Mouse (Mus musculus): Measurements from ENCODE around the gene Ak1. TPM values are rescaled to one million over a fixed set of nuclear protein-coding genes. Genes with fewer than 3 reads are reported as not detected.
A peak's percentile ranks its signal among the peaks of the same experiment; 100 is the strongest.

Ak1 gene
- polyA plus RNA-seq, 1 experiment from 2014 or later = 68.9 TPM

GRCm38 (mm10) chr2:32586871-32587351, 34.6 kb upstream of the Ak1 start, which contains the start of gene St6galnac4:
Gene St6galnac4 (plus strand): TSS chr2:32587095.
- Histone ChIP-seq H3K4me3 (peak within 1 kb of the TSS; percentile 54), H3K9ac (peak within 1 kb of the TSS; percentile 82), H3K27ac (peak within 1 kb of the TSS; percentile 62; the same call in 1 of the 2 replicates), H3K36me3 (no peaks in the 10 kb centered on the region), H3K27me3 (peaks cover 14% of the 10 kb centered on the region; the same call in 1 of the 2 replicates), H3K4me1 (replicated peaks) (peaks cover 44% of the 10 kb centered on the region), H3K9me3 (no peaks in the 10 kb centered on the region), H3K4me2 (peak within 1 kb of the TSS; percentile 62)
- peak; percentile 68 for ATAC-seq (ENCODE audit: low FRiP score)
- under 1% methylated on average over 38 of the region's 38 CpGs for WGBS

DNA sequence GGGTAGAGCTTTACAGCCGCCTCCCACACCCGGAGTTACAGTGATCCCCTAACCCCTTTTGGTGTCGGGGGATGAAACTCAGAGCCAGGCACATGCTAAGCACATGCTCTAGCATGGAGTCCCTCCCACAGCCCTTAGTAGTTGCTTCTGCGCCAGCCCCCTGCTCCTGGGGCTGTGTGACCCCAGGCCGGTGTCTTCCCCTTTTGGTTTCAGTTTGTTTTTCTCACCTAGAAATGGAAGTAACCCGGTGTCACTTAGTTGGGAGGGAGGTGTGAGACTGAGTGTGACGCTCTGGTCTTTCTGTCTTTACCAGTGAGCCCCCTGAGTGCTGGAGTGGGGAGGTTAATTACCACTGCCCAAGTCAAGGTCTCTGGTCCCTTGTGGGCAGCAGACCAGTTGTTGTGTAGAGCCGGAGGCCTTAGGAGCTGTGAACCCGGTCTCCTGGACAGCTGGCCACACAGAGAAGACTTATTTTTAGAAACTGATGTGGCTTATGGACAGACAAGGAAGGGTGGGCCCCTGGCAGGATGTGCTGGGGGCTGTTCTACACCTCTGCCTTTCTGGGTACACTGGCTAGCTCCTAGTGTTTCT, 33.7 kb upstream of the Ak1 start:
- peak overlapping the region; percentile 54 for H3K4me3 ChIP-seq
- H3K9me3 ChIP-seq = no peaks in the 10 kb centered on the region
- WGBS = 55% methylated on average over 9 of the region's 9 CpGs
- ATAC-seq (ENCODE audit: low FRiP score) = 0 out of 2 replicates have a peak, but pooled peaks have one; percentile 1
- H3K27me3 ChIP-seq = peaks cover 13% of the 10 kb centered on the region; the same call in 1 of the 2 replicates
- H3K4me2 ChIP-seq = peak overlapping the region; percentile 62
- peak overlapping the region; percentile 82 for H3K9ac ChIP-seq
- H3K4me1 ChIP-seq (replicated peaks) = peaks cover 43% of the 10 kb centered on the region
- no peak overlapping the region for H3K27ac ChIP-seq
- no peaks in the 10 kb centered on the region for H3K36me3 ChIP-seq

DNA sequence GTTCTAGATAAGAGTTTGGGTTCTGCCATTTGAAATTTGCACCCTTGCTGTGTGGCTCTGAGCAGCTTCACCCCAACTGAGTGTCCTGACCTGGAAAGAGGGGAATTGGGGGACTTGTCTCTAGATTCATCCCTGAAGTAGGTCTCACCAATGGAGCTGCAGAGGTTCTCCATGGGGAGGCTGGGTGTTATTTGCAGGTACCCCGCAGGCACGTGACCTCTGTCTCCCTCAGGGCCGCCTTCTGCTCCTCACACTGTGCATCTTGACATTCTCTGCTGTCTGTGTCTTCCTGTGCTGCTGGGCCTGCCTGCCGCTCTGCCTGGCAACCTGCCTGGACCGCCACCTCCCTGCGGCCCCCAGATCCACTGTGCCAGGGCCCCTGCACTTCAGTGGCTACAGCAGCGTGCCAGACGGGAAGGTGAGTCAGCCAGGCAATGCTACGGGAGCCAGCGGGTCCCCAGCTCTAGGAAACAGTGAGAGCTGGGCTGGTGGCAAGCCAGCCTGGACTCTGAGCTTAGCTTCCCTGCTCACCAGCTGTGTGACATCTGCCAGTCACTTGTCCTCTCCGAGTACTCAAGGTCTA, 32.3 kb upstream of the Ak1 start:
- no peak for ATAC-seq (ENCODE audit: low FRiP score)
- peak overlapping the region; percentile 30 for H3K27ac ChIP-seq

GRCm38 (mm10) chr2:32590224-32590623, 31.3 kb upstream of the Ak1 start:
- WGBS = 81% methylated on average over 10 of the region's 10 CpGs
- no peak for ATAC-seq (ENCODE audit: low FRiP score)

More for the DNA sequence above, 32.3 kb upstream of the Ak1 start:
- Histone ChIP-seq H3K9ac (no peak overlapping the region; the same call in 1 of the 2 replicates), H3K4me2 (no peak overlapping the region), H3K27me3 (peaks cover 10% of the 10 kb centered on the region; the same call in 1 of the 2 replicates), H3K36me3 (peaks cover 5% of the 10 kb centered on the region), H3K4me3 (no peak overlapping the region), H3K9me3 (no peaks in the 10 kb centered on the region), H3K4me1 (replicated peaks) (peaks cover 37% of the 10 kb centered on the region)
- 73% methylated on average over 11 of the region's 11 CpGs for WGBS

GRCm38 (mm10) chr2:32591249-32591648, 30.3 kb upstream of the Ak1 start:
- H3K9me3 ChIP-seq = no peaks in the 10 kb centered on the region
- H3K4me3 ChIP-seq = no peak overlapping the region
- H3K27me3 ChIP-seq = 0 out of 2 replicates have a peak, but pooled peaks cover 4% of the 10 kb centered on the region
- peaks cover 37% of the 10 kb centered on the region for H3K4me1 ChIP-seq (replicated peaks)
- H3K36me3 ChIP-seq = peaks cover 18% of the 10 kb centered on the region
- H3K27ac ChIP-seq = no peak overlapping the region
- ATAC-seq (ENCODE audit: low FRiP score) = no peak
- no peak overlapping the region for H3K4me2 ChIP-seq
- WGBS = 77% methylated on average over 6 of the region's 6 CpGs
- H3K9ac ChIP-seq = no peak overlapping the region

More at GRCm38 (mm10) chr2:32590224-32590623, 31.3 kb upstream of the Ak1 start:
- peaks cover 12% of the 10 kb centered on the region for H3K36me3 ChIP-seq
- no peak overlapping the region for H3K9ac ChIP-seq
- H3K4me3 ChIP-seq = no peak overlapping the region
- peaks cover 8% of the 10 kb centered on the region; the same call in 1 of the 2 replicates for H3K27me3 ChIP-seq
- H3K4me2 ChIP-seq = no peak overlapping the region
- H3K4me1 ChIP-seq (replicated peaks) = peaks cover 37% of the 10 kb centered on the region
- H3K9me3 ChIP-seq = no peaks in the 10 kb centered on the region
- H3K27ac ChIP-seq = no peak overlapping the region

GRCm38 (mm10) chr2:32596725-32597124, 24.8 kb upstream of the Ak1 start:
- Histone ChIP-seq H3K36me3 (peaks cover 23% of the 10 kb centered on the region), H3K9ac (no peak overlapping the region), H3K4me1 (replicated peaks) (0 out of 2 replicates have a peak, but pooled peaks cover 4% of the 10 kb centered on the region), H3K4me3 (no peak overlapping the region), H3K27me3 (no peaks in the 10 kb centered on the region), H3K9me3 (no peaks in the 10 kb centered on the region), H3K27ac (no peak overlapping the region), H3K4me2 (no peak overlapping the region)
- ATAC-seq (ENCODE audit: low FRiP score) = no peak
- WGBS = 74% methylated on average over 13 of the region's 13 CpGs

- H3K36me3 ChIP-seq = peaks cover 23% of the 10 kb centered on the region
- no peak overlapping the region for H3K4me2 ChIP-seq
- H3K4me3 ChIP-seq = no peak overlapping the region
- no peak for ATAC-seq (ENCODE audit: low FRiP score)
- H3K27ac ChIP-seq = no peak overlapping the region
- H3K9ac ChIP-seq = no peak overlapping the region
- H3K4me1 ChIP-seq (replicated peaks) = 0 out of 2 replicates have a peak, but pooled peaks cover 4% of the 10 kb centered on the region
- H3K27me3 ChIP-seq = no peaks in the 10 kb centered on the region
- no peaks in the 10 kb centered on the region for H3K9me3 ChIP-seq
- WGBS = 90% methylated on average over 5 of the region's 5 CpGs
Measured at GRCm38 (mm10) chr2:32597248-32597647, 24.3 kb upstream of the Ak1 start.

GRCm38 (mm10) chr2:32597699-32598098, 23.9 kb upstream of the Ak1 start:
- peaks cover 23% of the 10 kb centered on the region for H3K36me3 ChIP-seq
- no peak for ATAC-seq (ENCODE audit: low FRiP score)
- 0 out of 2 replicates have a peak, but pooled peaks cover 6% of the 10 kb centered on the region for H3K4me1 ChIP-seq (replicated peaks)
- no peaks in the 10 kb centered on the region for H3K9me3 ChIP-seq
- WGBS = 88% methylated on average over 5 of the region's 5 CpGs
- no peaks in the 10 kb centered on the region for H3K27me3 ChIP-seq
- H3K4me2 ChIP-seq = no peak overlapping the region
- H3K4me3 ChIP-seq = no peak overlapping the region
- H3K27ac ChIP-seq = no peak overlapping the region
- 0 out of 2 replicates have a peak overlapping the region, but pooled peaks have one; percentile 19 for H3K9ac ChIP-seq

- H3K9me3 ChIP-seq = no peaks in the 10 kb centered on the region
- H3K4me1 ChIP-seq (replicated peaks) = 0 out of 2 replicates have a peak, but pooled peaks cover 8% of the 10 kb centered on the region
- H3K4me2 ChIP-seq = no peak overlapping the region
- peaks cover 23% of the 10 kb centered on the region for H3K36me3 ChIP-seq
- H3K27ac ChIP-seq = no peak overlapping the region
- no peaks in the 10 kb centered on the region for H3K27me3 ChIP-seq
- no peak overlapping the region for H3K9ac ChIP-seq
- 86% methylated on average over 8 of the region's 8 CpGs for WGBS
- H3K4me3 ChIP-seq = no peak overlapping the region
- no peak for ATAC-seq (ENCODE audit: low FRiP score)
Measured at GRCm38 (mm10) chr2:32598506-32598905, 23.1 kb upstream of the Ak1 start.

GRCm38 (mm10) chr2:32599409-32599808, 22.1 kb upstream of the Ak1 start, which contains the start of gene St6galnac6:
Gene St6galnac6 (plus strand): TSS chr2:32599709.
- Histone ChIP-seq H3K36me3 (peaks cover 17% of the 10 kb centered on the region), H3K9ac (no peak within 1 kb of the TSS), H3K27ac (no peak within 1 kb of the TSS), H3K27me3 (no peaks in the 10 kb centered on the region), H3K9me3 (no peaks in the 10 kb centered on the region), H3K4me3 (no peak within 1 kb of the TSS), H3K4me2 (no peak within 1 kb of the TSS), H3K4me1 (replicated peaks) (0 out of 2 replicates have a peak, but pooled peaks cover 8% of the 10 kb centered on the region)
- 93% methylated on average over 3 of the region's 3 CpGs for WGBS
- ATAC-seq (ENCODE audit: low FRiP score) = no peak

GRCm38 (mm10) chr2:32601417-32602065, 20.0 kb upstream of the Ak1 start:
- ATAC-seq (ENCODE audit: low FRiP score) = no peak
- 41% methylated on average over 8 of the region's 8 CpGs for WGBS
- Histone ChIP-seq H3K4me1 (replicated peaks) (0 out of 2 replicates have a peak, but pooled peaks cover 8% of the 10 kb centered on the region), H3K4me3 (no peak overlapping the region), H3K27me3 (0 out of 2 replicates have a peak, but pooled peaks cover 5% of the 10 kb centered on the region), H3K4me2 (no peak overlapping the region), H3K36me3 (peaks cover 5% of the 10 kb centered on the region; the same call in 1 of the 2 replicates), H3K9ac (0 out of 2 replicates have a peak overlapping the region, but pooled peaks have one; percentile 46), H3K9me3 (no peaks in the 10 kb centered on the region), H3K27ac (no peak overlapping the region)

GRCm38 (mm10) chr2:32602600-32603054, 18.9 kb upstream of the Ak1 start:
- H3K4me3 ChIP-seq = peak overlapping the region; percentile 18; the same call in 1 of the 2 replicates
- no peak overlapping the region for H3K27ac ChIP-seq
- ATAC-seq (ENCODE audit: low FRiP score) = no peak
- H3K36me3 ChIP-seq = no peaks in the 10 kb centered on the region; the same call in 1 of the 2 replicates
- under 1% methylated on average over 11 of the region's 11 CpGs for WGBS
- H3K9ac ChIP-seq = no peak overlapping the region
- H3K4me1 ChIP-seq (replicated peaks) = peaks cover 14% of the 10 kb centered on the region
- peak overlapping the region; percentile 45; the same call in 1 of the 2 replicates for H3K4me2 ChIP-seq
- no peaks in the 10 kb centered on the region for H3K9me3 ChIP-seq
- H3K27me3 ChIP-seq = peaks cover 10% of the 10 kb centered on the region; the same call in 1 of the 2 replicates
